Mouse (Mus musculus) activated CD4-positive, CD25-positive, alpha-beta regulatory T cell, adult 4 months (primary cell): Measurements from ENCODE around the gene Gm14137. TPM values are rescaled to one million over a fixed set of nuclear protein-coding genes. Genes with fewer than 3 reads are reported as not detected.

ENCODE experiments used
- ATAC-seq: one replicate; pipeline ENCODE4 v1.8.0; 2017
- polyA plus RNA-seq, 2 experiments: library from polyadenylated mRNA; unstranded; fragments of 100-300 nt; shearing (Covaris generic); gene quantifications; one replicate each; pipeline ENCODE4 v1.2.1; 2017

Gene Gm14137
- polyA plus RNA-seq, 2 experiments from 2014 or later, result 0.29 to 0.70 TPM

DNA sequence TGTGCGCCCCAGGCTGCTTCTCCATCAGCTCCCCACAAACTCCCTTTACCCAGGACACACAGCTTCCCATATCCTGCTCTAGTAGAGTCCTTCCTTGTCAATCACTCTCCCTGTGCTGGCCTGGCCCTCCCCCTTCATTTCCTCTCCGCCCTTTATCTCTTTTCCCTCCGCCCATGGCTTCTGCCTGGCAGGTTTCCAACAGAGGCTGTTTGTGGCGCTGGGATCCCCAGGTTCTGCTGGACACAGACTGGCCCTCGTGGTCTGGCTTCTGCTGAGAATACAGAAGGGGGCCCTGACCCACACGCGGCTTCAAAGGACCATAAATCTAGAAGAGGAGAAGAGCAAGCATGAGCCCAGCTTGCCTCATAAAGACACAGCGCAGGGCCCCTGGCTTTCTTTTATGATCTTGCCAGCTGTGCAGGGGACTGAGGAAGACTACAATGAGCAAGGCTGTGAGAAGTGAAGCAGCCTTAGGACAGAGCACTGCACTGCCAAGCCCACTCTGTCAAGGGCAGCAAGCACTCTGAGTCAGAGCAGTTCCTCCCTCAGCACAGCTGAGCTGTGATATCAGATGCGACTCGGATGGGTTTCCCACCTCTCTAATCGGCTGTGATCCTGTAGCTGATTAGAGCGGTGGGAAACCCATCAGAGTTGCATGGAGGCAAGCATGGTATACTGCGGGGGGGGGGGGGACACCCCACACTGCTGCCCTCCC, 1.3 kb upstream of the Gm14137 start:
- ATAC-seq, result no peak

DNA sequence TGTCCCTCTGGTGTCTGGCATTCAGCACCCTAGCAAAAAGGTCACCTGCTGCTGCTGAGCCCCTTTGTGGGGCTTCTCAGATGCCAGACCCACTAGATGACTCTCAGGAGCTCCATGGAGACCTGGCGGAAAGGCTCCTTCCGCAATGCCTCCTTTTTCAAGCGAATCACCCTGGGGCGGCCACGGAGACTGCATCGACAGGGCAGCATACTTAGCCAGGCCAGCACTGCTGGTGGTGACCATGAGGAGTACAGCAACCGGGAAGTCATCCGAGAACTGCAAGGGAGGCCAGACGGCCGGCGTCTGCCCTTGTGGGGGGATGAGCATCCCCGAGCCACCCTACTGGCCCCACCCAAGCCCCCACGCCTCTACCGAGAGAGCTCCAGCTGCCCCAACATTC, 557 bp downstream of the Gm14137 start:
- no peak for ATAC-seq

DNA sequence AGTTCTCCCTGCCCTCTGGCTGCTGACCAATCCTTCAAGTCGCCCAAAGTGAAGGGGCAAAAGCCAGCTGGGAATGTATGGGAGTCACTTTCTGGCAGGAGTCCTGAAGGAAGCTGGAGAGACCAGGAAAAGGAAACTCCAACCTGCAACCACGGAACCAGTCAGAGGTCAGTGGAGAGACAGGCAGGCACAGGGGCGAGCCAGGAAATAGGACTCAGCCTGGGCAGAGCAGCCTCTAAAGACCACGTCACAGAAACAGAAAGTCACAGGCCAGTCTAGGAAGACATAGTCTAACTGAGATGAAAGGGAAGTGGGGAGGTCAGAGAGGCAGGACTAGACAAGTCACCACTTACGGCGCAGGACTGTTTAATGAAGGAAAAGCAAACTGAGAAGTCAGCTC, 1.3 kb downstream of the Gm14137 start:
- ATAC-seq, result no peak

DNA sequence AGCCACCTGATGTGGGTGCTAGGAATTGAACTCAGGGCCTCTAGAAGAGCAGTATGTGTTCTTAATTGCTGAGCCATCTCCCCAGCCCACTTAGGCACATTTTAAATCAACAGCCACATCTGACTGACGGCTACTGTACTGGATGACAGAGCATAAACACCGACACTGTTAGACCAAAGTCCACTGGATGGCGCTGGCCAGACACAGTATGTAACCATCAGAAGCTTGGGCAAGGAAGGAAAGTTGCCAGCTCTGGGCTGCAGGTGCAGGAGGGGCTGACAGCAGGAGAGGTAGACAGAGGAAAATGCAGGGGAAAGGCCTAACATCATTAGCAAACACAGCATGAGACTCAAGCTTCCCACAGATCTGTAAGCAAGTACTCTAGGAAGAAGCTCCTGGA, 2.5 kb downstream of the Gm14137 start:
- ATAC-seq, result no peak

DNA sequence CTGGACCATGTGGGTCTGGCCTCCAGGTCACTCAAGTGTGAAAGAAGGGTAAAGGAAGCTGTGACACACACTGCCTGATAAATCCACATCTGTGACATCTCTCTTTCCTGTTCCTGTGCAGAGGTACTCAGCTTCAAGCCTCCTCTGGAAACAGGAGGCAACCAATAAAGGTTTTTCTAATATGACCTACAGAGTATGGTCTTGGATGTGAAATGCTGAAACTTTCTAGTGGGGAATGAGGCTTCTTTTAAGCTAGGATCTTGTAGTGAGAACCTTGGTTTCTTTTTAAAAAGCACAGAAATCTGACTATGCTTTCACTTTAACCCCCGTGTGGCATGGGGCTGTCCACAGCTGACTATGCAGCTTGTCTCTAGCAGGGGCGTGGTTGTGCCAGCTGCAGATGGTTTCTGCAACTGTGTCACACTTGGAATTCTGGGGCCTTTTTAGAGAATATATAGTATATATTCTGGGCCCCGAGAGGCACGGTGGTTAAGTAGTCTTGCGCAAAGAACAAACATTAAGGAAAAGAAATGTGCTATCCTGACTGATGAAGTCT, 3.2 kb downstream of the Gm14137 start:
- ATAC-seq, result no peak

DNA sequence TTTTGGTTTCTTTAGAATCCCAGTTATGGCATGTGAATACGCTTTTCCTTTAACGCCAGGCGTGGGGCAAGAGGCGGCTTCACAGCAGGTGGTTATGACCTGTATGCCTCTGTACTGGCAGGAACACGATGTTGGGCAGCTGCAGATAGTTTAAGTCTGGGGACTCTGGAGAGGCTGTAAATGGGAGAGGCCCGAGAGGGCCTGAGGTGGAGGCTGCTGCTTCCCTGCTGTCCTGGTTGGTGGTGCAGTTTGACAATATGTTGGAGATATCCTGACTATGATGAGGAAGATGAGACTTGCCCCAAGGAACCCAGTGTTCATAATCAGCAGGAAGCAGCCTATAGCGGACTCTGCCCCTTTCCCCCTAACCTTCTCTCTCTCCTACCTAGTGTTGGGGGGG, 8.6 kb downstream of the Gm14137 start:
- ATAC-seq, result no peak

DNA sequence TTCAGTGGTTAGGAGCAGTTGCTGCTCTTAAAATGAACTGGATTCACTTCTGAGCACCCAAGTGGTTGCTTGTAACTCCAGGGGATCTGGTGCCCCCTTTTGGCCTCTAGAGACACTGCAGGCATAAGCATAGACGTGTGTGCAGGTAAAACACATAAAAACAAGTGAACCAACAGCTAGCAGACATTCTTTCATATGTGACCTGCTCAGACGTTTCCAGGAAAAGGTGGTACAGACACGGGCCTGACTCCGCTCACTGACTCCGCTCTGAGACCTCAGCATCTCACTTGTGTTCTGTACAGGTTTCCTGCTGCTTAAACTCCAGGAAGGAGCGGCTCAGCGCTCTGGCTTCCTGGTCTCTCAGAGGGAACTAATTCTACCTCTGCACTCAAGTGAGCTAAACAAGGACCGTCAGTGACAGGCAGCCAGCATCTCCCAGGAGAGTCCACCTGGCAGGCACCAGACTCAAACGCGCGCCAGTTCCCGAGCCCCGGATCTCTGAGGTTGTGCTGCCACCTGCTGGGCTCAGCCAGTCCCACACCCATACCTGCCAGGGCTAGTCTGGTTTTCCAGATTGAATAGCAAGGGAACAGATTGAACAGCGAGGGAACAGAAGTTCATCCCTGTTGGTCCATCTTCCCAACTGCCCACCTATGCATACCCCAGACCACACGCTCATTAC, 14.9 kb downstream of the Gm14137 start:
- ATAC-seq, result peak; percentile 91

DNA sequence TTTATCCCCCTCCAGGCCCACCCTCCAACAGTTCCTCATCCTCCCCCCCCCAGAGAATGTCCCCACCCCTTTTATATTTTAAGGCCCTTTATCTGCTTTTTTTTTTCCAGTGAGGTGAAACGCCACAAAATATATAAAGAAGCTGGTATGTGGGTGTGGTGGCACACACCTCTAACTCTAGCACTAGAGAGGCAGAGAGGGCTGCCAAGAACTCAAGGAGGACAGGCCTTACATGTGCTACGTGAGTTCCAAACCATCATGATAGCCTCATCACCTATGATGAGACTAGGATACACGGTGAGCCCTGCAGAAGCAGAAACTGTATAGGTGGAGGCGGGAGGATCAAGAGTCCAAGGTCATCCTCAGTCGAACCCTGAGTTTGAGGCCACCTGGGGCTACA, 16.7 kb downstream of the Gm14137 start:
- no peak for ATAC-seq

DNA sequence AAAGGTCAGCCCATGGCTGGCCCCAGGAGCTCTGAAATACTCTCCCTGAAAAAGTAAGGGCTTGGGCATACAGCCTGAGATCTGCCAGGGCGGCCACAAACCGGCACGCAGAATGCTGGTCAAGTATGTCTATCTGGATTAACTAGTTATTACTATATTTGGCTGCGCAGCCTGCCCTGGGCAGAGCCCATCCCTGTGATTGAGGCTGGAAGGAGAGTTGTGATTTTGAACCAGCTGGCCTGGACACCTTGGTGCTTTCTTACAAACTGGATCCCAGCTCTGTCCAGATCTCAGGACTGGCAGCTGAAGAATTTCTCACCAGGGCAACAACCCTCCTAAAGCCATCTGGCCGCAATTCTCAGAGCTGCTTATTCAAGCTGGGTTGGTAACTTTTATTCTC, 19.8 kb downstream of the Gm14137 start:
- no peak for ATAC-seq

DNA sequence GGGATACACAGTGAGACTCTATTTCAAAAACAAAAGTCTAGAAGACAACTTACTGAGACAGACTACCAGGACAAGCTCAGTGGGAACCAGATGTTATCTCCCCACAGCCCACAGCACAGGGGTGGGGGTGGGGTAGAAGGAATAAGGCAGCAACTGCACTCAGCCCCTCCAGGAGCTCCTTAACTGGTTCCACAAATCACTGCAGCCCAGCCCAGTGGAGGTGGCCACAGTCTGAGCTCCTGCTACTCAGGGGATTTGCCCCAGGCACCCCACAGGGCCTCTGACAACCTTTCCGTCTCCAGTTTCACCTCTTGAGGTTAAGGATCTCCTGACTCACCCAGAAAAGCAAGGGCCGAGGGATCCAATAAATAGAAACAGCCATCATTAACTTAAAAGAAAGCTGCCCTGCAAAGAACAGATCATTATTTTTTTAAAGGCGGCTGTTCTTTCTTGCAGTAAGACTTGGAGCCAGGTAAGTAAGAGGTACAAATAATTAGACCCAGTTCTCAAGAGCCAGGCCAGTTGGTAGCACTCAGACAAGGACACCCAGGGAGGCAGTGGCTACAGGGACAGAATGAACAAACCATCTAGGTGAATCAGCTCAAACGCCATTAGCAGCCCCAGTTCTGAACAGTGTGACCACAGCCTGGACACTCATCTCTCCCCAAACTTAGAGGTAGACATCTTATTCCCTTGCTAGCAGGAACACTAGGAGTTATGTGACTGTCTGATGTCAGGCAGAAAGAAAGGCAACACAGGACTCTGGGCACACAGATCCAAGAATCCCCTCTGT, 22.2 kb downstream of the Gm14137 start:
- ATAC-seq, result no peak

DNA sequence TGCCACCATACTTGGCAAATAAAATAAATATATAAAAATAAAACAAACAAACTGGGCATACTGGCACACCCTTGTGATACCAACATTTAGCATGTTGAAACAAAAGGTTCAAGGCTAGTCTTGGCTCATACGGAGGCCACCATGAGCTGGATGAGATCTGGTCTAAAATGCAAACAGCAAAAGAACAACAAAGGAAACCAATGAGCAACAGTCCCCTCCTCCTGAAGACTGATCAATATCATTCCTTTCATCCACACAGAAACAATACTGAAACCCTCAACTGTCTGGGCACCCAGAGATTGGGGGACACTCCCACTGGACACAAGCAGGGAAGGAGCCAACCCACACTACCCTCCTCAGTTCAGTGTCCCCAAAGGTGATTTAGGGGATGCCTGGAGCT, 23.2 kb downstream of the Gm14137 start:
- no peak for ATAC-seq

DNA sequence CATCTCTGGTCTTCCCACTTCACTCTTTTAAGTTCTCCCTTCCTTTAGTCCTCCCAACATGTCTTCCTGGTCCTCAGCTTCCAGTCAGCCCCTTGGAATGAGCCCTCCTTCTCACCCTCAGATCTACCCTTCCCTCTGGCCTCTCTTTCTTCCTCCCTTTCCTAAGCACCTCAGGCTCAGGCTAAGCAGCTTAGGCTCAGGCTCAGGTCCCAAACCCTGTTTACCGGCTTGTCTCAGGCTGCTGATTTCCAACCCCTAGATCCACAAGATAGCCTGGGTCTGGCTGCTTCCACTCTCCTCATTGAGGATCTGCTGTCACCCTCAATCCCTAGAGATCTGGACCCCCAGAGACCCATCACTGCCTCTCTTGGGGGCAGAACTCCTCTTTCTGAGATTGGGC, 23.7 kb downstream of the Gm14137 start:
- ATAC-seq, result no peak

DNA sequence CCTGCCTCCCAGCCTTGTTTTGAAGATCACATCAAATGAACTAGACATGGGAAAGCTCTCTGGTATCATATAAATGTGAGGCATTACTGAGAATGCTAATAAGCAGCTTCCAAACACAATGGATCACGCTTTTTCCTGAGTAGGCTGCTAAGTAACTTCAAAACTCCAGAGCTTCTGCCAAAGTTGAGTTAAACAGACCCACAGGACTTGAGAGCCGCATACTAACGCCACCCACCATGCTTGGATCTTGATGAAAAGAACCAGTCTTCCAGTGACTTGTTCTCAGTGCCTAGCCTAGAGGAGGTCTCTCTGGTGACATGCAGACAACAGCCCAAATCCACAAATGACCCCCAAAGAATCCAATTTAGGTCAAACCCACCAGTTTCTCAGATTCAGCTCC, 24.6 kb downstream of the Gm14137 start:
- ATAC-seq, result no peak

DNA sequence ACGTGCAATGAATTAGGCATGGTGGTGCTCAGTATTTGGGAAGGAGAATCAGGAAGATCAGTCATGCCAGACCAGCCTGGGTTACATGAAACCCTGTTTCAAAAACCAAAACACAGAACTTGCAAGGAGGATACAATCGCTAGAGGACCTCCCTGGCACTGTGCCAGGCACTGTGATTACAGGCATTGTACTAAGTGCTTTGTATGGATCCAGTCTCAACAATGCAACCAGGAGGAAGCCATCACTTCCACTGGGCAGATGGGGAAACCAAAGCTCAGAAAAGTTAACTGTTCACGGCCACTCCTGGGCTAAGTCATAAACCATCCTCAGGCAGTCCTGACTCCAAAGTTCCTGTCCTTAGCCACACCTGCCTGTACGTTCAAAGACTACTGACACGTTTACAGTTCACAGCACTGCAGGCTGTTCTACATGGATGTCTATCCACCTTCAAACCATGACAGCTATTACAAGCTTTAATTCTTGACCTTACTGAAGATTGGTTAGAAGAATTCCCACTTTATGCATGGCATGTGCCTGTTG, 28.7 kb downstream of the Gm14137 start:
- ATAC-seq, result no peak

DNA sequence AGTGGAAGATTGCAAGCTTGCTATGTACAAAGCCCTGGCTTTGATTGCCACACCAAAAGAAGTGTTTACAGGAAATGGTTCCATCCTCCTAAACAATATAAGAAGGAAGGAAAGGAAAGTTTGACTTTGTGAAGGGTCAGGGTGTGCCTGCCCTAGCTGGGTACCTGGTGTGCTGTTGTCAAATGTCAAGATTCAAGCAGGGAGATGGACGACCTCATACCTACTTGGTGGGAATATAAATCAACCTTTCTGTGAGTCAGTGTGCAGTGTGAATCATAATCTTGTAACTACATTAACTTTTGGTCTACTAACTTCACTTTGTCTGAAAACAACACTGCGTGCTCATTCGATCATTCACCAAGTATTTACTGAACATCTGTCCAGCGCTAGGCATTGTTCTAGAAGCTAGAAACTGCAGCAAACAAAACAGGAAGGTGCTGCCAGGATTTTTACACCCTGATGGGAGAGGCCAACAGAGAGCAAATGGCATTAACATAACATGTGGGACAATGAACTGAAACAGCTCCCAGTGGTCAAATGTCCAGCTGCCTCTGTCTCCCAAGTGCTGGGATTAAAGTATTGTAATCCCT, 29.7 kb downstream of the Gm14137 start:
- ATAC-seq, result no peak

DNA sequence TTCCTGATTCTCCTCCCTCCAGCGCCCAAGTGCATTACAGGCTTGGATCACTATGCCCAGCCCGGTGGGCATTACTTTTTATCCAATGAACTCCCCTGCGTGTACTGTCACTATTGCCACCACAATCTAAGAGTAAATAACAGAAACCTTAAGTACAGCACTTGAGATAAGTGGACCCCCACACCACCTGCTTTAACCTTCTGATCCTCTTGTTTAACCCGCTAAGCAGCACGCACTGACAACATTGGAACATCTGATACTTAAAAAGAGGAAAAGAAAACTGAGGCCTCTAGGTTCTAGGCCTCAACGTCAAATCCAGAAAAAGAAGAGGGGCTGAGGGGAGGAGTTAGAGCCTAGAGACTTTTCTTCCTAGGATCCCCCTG, 33.6 kb downstream of the Gm14137 start:
- no peak for ATAC-seq

DNA sequence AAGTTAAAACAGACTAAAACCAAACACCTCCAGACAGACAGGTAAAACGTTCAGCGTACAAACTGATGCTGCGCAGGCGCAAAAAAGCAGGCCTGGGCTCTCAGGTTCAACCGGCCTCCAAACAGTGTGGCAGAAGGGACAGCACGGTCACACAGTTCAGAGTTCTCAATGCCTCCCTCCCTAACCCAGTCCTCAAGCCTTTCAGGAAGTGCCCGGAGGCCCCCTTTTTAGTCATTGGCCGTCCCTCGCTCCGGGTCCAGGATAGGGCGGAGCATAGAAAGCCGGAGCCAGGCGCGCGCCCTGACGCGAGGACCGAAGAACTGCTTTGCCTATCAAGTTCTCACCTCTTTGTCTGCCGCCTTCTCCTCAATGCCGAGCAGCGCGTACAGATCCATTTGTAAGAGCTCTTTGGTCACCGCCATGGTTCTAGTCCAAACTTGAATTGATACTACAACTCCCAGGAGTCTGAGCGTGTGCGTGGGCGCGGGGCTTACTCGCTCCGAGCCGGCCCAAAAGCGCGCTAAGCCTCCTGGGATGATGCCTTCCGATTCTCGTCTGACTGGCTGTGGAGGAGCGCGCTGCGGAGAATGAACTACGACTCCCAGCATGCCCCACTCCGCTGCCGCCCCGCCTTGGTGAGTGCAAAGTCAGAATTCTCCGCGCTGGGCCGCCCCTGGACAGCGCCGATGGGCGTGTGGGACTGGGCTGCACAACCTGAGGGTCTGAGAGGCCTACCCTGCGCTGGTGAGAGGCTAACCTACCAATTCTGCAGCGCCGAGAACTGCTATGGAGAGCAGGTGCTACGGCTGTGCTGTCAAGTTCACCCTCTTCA, 34.3 kb downstream of the Gm14137 start, which contains the start of the genes Zfyve19 and Dnajc17:
Gene Zfyve19, plus strand, starts transcription at position 274 of the 832 bp plus-strand sequence.
Gene Dnajc17, minus strand, starts transcription at position 452 of the 832 bp plus-strand sequence.
- peak; percentile 97 for ATAC-seq

DNA sequence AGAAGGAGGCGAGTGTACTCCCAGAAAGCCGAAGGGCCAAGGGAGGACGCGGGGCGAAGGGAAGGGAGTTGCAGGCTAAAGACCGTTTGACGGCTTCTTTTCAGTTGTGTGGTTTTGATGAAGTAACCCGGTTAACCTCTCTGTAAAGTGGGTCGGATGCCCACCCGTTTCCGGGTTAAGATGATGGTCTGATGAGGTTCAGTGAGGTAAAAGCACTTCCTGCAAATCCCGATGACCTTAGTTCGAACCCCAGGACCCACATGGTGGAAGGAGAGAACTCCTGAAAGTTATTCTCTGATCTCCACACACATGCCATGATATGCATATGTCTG, 34.8 kb downstream of the Gm14137 start:
- ATAC-seq, result no peak
